Mouse (Mus musculus) myocyte (in vitro differentiated cells): ENCODE measurements around the gene Uqcrc1.

Source experiments
- CEBPB ChIP-seq: IDR thresholded peaks from 2 replicates; pipeline ENCODE4 v1.6.1; 2011; ENCODE audit warnings: mild to moderate bottlenecking, moderate library complexity; ENCODE audit not compliant: poor library complexity, insufficient read depth, severe bottlenecking
- MAX ChIP-seq: IDR thresholded peaks from one replicate; pipeline ENCODE4 v1.6.1; 2011; ENCODE audit warnings: low read depth, mild to moderate bottlenecking, control low read depth
- MYOD1 ChIP-seq, 3 experiments: IDR thresholded peaks; one replicate each; pipeline ENCODE4 v1.6.1; 2011; ENCODE audit warnings: control low read depth in 2 of 3, low read depth in 2 of 3, mild to moderate bottlenecking in 2 of 3, moderate library complexity in 1 of 3; ENCODE audit not compliant: insufficient read length in 2 of 3, control insufficient read depth in 1 of 3
- POLR2A ChIP-seq: IDR thresholded peaks from one replicate; pipeline ENCODE4 v1.6.1; 2011; ENCODE audit warnings: low read depth, mild to moderate bottlenecking, control low read depth, moderate library complexity; ENCODE audit not compliant: insufficient read length

DNA sequence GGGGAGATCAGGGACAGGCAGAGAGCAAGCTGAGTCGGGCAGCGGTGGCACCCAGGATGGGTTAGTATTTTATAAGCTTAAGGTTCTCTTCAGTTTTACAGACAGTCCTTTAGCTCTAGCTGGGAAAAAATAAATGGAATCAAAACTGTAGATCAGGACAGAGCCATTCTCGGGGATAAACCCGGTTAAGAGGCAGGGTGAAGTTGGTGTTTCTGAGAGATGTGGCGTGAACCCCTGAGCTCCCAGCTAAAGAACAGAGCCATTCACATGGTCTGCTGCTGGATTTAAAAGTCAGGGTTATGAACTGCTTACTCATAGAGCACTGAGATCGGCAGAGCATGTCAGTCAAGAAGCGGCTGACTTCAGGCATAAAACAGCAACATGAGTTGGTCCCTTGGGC lies 23.3 kb upstream of the Uqcrc1 start:
- TF ChIP-seq CEBPB, result no peak
- no peak for TF ChIP-seq MYOD1 (IDR thresholded peaks at IDR 0.05; ENCODE audit: control insufficient read depth in 1 of 3, insufficient read length in 2 of 3, low read depth in 2 of 3)
- TF ChIP-seq POLR2A, result no peak
- no peak for TF ChIP-seq MAX
